Mouse (Mus musculus) heart, embryonic 16.5 days (tissue): ENCODE data around the gene Gpr137. TPM values are rescaled to one million over a fixed set of nuclear protein-coding genes. Genes with fewer than 3 reads are reported as not detected.

ENCODE experiments used
- microRNA-seq: library from miRNA; unstranded; fragments of <30 nt; microRNA quantifications from one replicate; pipeline ENCODE4, GENCODE M21; 2017
- polyA plus RNA-seq: library from polyadenylated mRNA; unstranded; fragments of >200 nt; fragmentation: Nextera tagmentation; extraction: Ambion mirVana; gene quantifications from 2 replicates; pipeline ENCODE4 v1.2.1, GENCODE M21; 2015

Gpr137 gene
- polyA plus RNA-seq, 1 experiment from 2014 or later = 20.8 TPM

Small RNA genes lying within 50 kb of the gene (microRNA-seq; reads per million reads assigned to microRNA genes)
- 2.2 reads per million, percentile 5 among the genes with 10 or more reads in this experiment for gene Mir6990

Other genes with a start within 250 kb of the Gpr137 start
- 20.0 and 20.5 TPM in 2 replicates for gene Rps6ka4, start 101.8 kb downstream of the Gpr137 start, polyA plus RNA-seq
- gene Ccdc88b, start 84.3 kb downstream of the Gpr137 start, polyA plus RNA-seq = 1.00 and 3.8 TPM in 2 replicates
- gene Trmt112, start 32.8 kb downstream of the Gpr137 start, polyA plus RNA-seq = 80.0 and 93.0 TPM in 2 replicates
- 383 and 415 TPM in 2 replicates for gene Prdx5, start 32.4 kb downstream of the Gpr137 start, polyA plus RNA-seq
- 43.4 and 48.2 TPM in 2 replicates for gene Esrra, start 20.7 kb downstream of the Gpr137 start, polyA plus RNA-seq
- 2.8 and 3.9 TPM in 2 replicates for gene Catsperz, start 17.1 kb downstream of the Gpr137 start, polyA plus RNA-seq
- gene Kcnk4, start 8.0 kb downstream of the Gpr137 start, polyA plus RNA-seq = 0.50 and 0.95 TPM in 2 replicates
- 58.4 and 59.2 TPM in 2 replicates for gene Bad, start 619 bp downstream of the Gpr137 start, polyA plus RNA-seq
- gene Ppp1r14b, start 32.5 kb upstream of the Gpr137 start, polyA plus RNA-seq = 68.9 and 104 TPM in 2 replicates
- 16.8 and 21.1 TPM in 2 replicates for gene Plcb3, start 34.0 kb upstream of the Gpr137 start, polyA plus RNA-seq
- 83.7 and 95.0 TPM in 2 replicates for gene Fkbp2, start 38.0 kb upstream of the Gpr137 start, polyA plus RNA-seq
- gene Vegfb, start 45.2 kb upstream of the Gpr137 start, polyA plus RNA-seq = 123 and 171 TPM in 2 replicates
- 40.3 and 44.1 TPM in 2 replicates for gene Dnajc4, start 50.1 kb upstream of the Gpr137 start, polyA plus RNA-seq
- 34.1 and 36.6 TPM in 2 replicates for gene Nudt22, start 53.6 kb upstream of the Gpr137 start, polyA plus RNA-seq
- gene Trpt1, start 53.7 kb upstream of the Gpr137 start, polyA plus RNA-seq = 17.0 and 17.3 TPM in 2 replicates
- 14.3 and 24.7 TPM in 2 replicates for gene Fermt3, start 77.0 kb upstream of the Gpr137 start, polyA plus RNA-seq
- gene Stip1, start 97.5 kb upstream of the Gpr137 start, polyA plus RNA-seq = 195 and 202 TPM in 2 replicates
- 61.0 and 64.3 TPM in 2 replicates for gene Macrod1, start 114.3 kb upstream of the Gpr137 start, polyA plus RNA-seq
- 1.6 and 1.9 TPM in 2 replicates for gene Flrt1, start 163.2 kb upstream of the Gpr137 start, polyA plus RNA-seq